Mouse (Mus musculus) cerebellum, postnatal 4 days (tissue): Measurements from ENCODE around the gene Eef1akmt3.

Source experiments
- DNase-seq, 2 experiments: peaks; one replicate each; pipeline ENCODE4 v3.0.0; 2022; ENCODE audit warnings: low spot score in 2 of 2, mixed read lengths in 1 of 2

Gene Eef1akmt3

GRCm38 (mm10) chr10:126997340-126998113, 43.8 kb downstream of the Eef1akmt3 start:
- DNase-seq, result no peak

GRCm38 (mm10) chr10:126993621-126994020, 47.7 kb downstream of the Eef1akmt3 start:
- no peak for DNase-seq

DNA sequence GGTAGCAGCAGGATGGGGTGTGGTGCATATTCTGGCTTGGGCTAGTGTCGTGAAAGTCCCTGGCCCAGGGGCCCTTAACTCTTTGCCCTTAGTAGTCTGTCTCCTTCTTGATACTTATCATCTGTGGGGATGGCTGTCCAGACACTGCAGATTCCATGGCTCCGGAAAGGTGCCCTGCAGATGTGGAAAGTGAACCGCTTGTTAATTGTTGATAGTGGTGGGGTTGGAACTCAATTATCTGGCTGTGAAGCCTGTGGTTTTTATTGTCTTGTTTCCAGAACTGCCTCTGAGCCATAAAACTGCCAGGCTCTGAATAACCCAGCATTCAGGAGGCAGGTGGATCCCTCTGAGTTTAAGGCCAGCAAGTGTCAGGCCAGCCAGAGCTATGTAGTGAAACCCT, 49.6 kb downstream of the Eef1akmt3 start:
- DNase-seq, result no peak

DNA sequence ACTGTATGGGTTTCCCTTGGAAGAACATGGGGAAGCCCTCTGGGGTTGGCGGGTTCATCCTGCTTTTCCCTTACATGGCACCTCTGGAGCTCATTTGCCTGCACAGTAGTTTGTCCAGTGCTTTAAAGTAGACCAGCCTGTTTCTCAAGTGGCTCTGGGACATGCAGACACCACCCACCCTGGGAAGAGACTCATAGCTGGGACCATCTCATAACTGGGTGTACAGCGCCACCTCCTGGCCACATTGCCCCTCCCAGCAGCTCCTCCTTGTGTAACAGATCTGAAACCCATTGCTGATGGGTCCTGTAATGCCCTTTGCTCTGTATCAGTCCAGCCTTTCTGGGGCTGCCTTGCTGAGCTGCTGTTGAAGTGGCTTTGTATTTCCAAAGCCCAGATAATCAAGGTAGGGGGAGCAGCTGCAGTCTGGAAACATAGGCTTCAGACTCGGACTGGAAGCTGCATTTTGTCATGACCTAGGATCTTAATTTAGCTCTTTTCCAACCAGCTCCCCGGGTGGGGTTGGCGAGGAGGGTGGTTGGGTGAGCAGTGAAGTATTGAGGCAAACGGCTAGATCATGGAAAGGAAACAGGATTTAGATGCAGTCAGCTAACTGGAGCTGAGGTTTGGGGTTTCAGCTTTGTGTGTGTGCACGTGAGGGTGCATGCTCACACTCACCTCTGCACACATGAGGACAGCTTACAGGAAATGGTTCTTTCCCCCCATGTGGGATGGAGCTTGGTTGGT, 50.8 kb downstream of the Eef1akmt3 start:
- peak; percentile 90 to 92 for DNase-seq

- no peak for DNase-seq
Observed at GRCm38 (mm10) chr10:126988513-126989165, 52.7 kb downstream of the Eef1akmt3 start.

GRCm38 (mm10) chr10:126987183-126988118, 53.9 kb downstream of the Eef1akmt3 start:
- no peak for DNase-seq

DNA sequence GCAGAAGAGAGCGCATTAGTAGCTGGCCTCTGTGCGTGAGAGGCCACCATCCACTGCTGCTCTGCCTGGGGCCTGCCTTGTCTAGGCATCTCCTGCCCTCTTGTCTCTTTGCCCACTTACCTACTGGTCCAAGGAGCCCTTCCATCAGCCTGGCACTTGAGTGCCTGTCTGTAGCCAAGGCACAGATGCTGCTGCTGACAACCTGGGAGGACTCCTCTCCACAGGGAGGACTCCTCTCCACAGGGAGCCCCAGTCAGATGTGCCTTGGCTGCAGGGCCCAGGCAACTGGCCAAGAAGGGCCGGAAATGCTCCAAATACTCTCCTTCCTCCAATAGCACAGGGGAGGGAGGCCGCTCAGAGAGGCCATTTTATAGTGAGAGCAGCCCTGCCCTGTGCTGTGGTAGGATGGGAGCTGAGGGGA, 54.8 kb downstream of the Eef1akmt3 start:
- DNase-seq, result peak; percentile 62 to 89

GRCm38 (mm10) chr10:126985579-126985978, 55.7 kb downstream of the Eef1akmt3 start:
- DNase-seq, result no peak

- no peak for DNase-seq
Observed at GRCm38 (mm10) chr10:126985127-126985526, 56.2 kb downstream of the Eef1akmt3 start.

- DNase-seq, result peak in 1 of 2 experiments; percentile 48
Observed at GRCm38 (mm10) chr10:126984189-126985004, 56.9 kb downstream of the Eef1akmt3 start.

DNA sequence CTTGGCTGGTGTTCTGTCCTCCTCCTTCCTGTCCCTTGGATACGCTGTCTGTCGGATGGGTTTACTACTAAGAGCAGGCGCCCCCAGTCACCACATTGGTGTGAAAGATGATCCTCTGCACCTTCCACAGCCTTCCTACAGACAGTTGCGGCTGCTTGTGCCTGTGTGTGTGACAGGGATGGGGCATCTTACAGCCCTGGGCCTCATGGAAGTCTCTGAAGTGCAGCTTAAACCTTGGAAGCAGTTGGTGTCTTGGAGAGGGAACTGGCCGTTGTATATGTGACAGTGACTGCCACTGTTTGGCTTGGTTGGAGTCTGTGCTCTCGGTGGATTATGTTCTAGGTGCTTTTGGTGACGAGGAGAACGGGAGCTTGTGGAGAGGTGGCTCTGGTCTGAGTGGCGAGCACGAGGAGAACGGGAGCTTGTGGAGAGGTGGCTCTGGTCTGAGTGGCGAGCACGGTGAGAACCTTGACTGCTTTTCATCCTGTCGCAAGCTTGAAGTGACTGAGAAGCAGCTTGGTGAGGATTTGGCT, 58.1 kb downstream of the Eef1akmt3 start:
- no peak for DNase-seq

DNA sequence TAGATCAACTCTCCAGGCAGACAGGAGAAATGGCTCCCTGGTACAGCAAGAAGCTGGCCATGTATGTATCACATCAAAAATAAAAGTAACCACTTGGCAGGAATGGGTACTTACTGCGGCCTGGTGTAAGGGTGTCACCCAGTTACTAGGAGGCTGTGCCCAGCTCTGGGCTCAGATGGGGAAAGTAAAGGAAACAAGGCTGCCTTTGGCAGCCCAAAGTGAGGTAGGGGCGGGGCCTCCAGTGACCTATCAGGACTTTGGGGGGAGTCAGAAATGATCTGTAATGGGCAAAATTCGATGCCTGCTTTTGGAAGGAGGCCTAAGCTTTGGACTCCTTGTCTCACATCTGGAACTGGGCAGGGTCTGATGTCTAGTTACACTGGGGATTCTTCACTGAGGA, 59.6 kb downstream of the Eef1akmt3 start:
- no peak for DNase-seq
